In genomic region chr1:40372951-40373350, GRCm38 (mm10) we compare ENCODE assay signal across 16 mouse cellular contexts. TPM values are rescaled to one million over a fixed set of nuclear protein-coding genes. Genes with fewer than 3 reads are reported as not detected.
"Had no signal": no experiment of that assay in that cellular context is flagged by ENCODE, and none has a peak within 500 bp of the region (broad histone marks: within the 10 kb centered on the region; RNA-seq: fewer than 3 reads in every experiment).

No protein-coding gene starts in this region.

- H3K4me2 ChIP-seq: limb, embryonic 15.5 days; liver, embryonic 12.5 days; lung, embryonic 14.5 days; neural tube, embryonic 15.5 days had no signal

- DNase-seq: kidney, postnatal 36 days; layer of hippocampus, adult 9-11 months; left cerebral cortex, postnatal 4 days; lung, embryonic 14.5 days; lung, postnatal 10 days; lung, postnatal 4 days; midbrain, embryonic 14.5 days; right cerebral cortex, adult 18-20 months; right cerebral cortex, postnatal 25 days had no signal

- H3K27ac ChIP-seq: kidney, postnatal 0 days; limb, embryonic 15.5 days; liver, embryonic 12.5 days; midbrain, embryonic 10.5 days; neural tube, embryonic 15.5 days; stomach, postnatal 0 days had no signal

- H3K4me3 ChIP-seq: limb, embryonic 15.5 days; liver, embryonic 12.5 days; midbrain, embryonic 10.5 days; myocyte; neural tube, embryonic 15.5 days had no signal

- ATAC-seq: liver, embryonic 12.5 days had no signal

- H3K27me3 ChIP-seq: limb, embryonic 15.5 days; liver, embryonic 12.5 days; neural tube, embryonic 15.5 days had no signal

- H3K9ac ChIP-seq: limb, embryonic 15.5 days; liver, embryonic 12.5 days; lung, embryonic 14.5 days; neural tube, embryonic 15.5 days had no signal

- H3K36me3 ChIP-seq: limb, embryonic 15.5 days; liver, embryonic 12.5 days; midbrain, embryonic 10.5 days; neural tube, embryonic 15.5 days had no signal

- H3K9me3 ChIP-seq: limb, embryonic 15.5 days; liver, embryonic 12.5 days; midbrain, embryonic 10.5 days; neural tube, embryonic 15.5 days had no signal

- H3K4me1 ChIP-seq: limb, embryonic 15.5 days; liver, embryonic 12.5 days; neural tube, embryonic 15.5 days had no signal

RNA-seq across cellular contexts. Expression of gene Il1rl2, which starts 48.5 kb away (rescaled TPM):
- polyA plus RNA-seq: myocyte had no signal

RNA-seq across cellular contexts. Expression of gene Il1rl1, which starts 56.4 kb away (rescaled TPM):
- polyA plus RNA-seq: midbrain, embryonic 10.5 days had no signal
